8 mouse cellular contexts compared by ENCODE assay signal in the genomic region with DNA sequence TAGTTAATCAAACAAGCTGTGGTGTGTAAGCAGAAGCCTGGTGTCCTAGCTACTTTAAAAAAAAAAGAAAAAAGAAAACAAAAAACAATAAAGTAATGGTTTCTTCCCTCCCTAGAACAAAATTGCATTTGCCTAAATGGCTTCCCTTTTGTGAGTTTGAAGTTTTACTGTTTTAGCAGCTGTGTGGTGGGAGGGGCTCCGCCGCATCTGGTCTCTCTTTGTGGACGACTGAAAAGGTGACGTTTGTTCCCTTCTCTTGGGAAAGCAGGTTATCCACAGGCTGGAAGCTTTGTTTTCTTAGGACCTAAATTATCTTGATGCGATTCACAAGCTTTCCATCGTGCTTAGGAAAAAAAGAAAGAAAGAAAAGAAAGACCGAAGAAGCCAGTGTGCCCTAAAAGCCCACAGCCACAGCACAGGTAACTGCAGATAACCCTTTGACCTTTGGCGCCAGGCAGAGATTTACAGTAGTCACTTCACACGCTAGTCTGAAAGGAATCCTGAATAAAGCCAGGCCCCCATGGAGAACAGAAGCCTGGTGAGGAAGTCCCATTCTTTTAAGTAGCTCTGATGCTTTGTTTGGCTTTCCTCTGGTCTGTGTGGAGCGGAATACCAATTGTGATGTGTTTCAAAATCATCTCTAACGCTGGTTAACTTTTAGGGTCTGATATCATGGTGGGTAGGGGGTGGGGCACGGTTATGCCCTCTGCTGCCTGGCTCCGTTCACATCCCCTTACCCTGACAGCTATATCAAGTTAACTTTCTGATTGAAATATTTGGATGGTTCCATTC. TPM values are rescaled to one million over a fixed set of nuclear protein-coding genes. Genes with fewer than 3 reads are reported as not detected.
DNase-seq lines count a peak whose midpoint lies in the region; ATAC-seq and TF ChIP-seq lines count a peak whose summit lies in the region.

No protein-coding gene starts in this region.

- no peak for TF ChIP-seq CTCF in ES-Bruce4 (IDR thresholded peaks at IDR 0.05; ENCODE audit: low read depth, low read length)

- TF ChIP-seq POLR2A in ES-Bruce4 (IDR thresholded peaks at IDR 0.05; ENCODE audit: insufficient read depth, low read length) = no peak

- no peaks in the 10 kb centered on the region for H3K27me3 ChIP-seq in ES-Bruce4 (ENCODE audit: control insufficient read depth, insufficient read depth, low read length, poor library complexity, severe bottlenecking)
- no peaks in the 10 kb centered on the region for H3K27me3 ChIP-seq in heart, embryonic 13.5 days (replicated peaks)
- peaks cover 4% of the 10 kb centered on the region; the same call in 1 of the 2 replicates for H3K27me3 ChIP-seq in liver, embryonic 15.5 days

- peaks cover 4% of the 10 kb centered on the region for H3K4me1 ChIP-seq in ES-Bruce4 (ENCODE audit: control insufficient read depth, insufficient read depth, low read length)
- H3K4me1 ChIP-seq in heart, embryonic 13.5 days = peaks cover 37% of the 10 kb centered on the region
- no peaks in the 10 kb centered on the region for H3K4me1 ChIP-seq in liver, embryonic 15.5 days (replicated peaks)

- peak; percentile 88 for DNase-seq in ZHBTc4 (ENCODE audit: low read depth, low spot score)
- no peak for DNase-seq in ovary, postnatal 14 days (ENCODE audit: low spot score)
- DNase-seq in urinary bladder, adult 2 months (ENCODE audit: low spot score) = no peak
- DNase-seq in adrenal gland, adult 8-10 months = no peak
- DNase-seq in urinary bladder, postnatal 10 days (ENCODE audit: low spot score) = no peak

- no peak overlapping the region for H3K4me3 ChIP-seq in ES-Bruce4 (ENCODE audit: low read depth, low read length)
- peak overlapping the region; percentile 24; the same call in 1 of the 2 replicates for H3K4me3 ChIP-seq in heart, embryonic 13.5 days
- H3K4me3 ChIP-seq in liver, embryonic 15.5 days (replicated peaks) = no peak overlapping the region

- H3K36me3 ChIP-seq in ES-Bruce4 (ENCODE audit: control insufficient read depth, insufficient read depth, low read length, poor library complexity, severe bottlenecking) = no peaks in the 10 kb centered on the region
- H3K36me3 ChIP-seq in heart, embryonic 13.5 days = no peaks in the 10 kb centered on the region
- H3K36me3 ChIP-seq in liver, embryonic 15.5 days (replicated peaks) = no peaks in the 10 kb centered on the region

- no peak overlapping the region for H3K9ac ChIP-seq in ES-Bruce4 (ENCODE audit: low read depth, poor library complexity, severe bottlenecking)
- H3K9ac ChIP-seq in heart, embryonic 13.5 days = peak overlapping the region; percentile 69
- H3K9ac ChIP-seq in liver, embryonic 15.5 days = no peak overlapping the region

- H3K4me2 ChIP-seq in heart, embryonic 13.5 days = peak overlapping the region; percentile 59
- peak overlapping the region; percentile 40 for H3K4me2 ChIP-seq in liver, embryonic 15.5 days

- H3K27ac ChIP-seq in ES-Bruce4 (ENCODE audit: insufficient read depth, low read length) = peak overlapping the region; percentile 71
- H3K27ac ChIP-seq in heart, embryonic 13.5 days (replicated peaks) = peak overlapping the region; percentile 73
- no peak overlapping the region for H3K27ac ChIP-seq in liver, embryonic 15.5 days (replicated peaks)

- TF ChIP-seq EP300 in ES-Bruce4 (IDR thresholded peaks at IDR 0.05; ENCODE audit: insufficient read depth, low read depth, low read length) = 0 out of 2 replicates have a peak, but pooled peaks have one; percentile 32

- H3K9me3 ChIP-seq in ES-Bruce4 (replicated peaks; ENCODE audit: control insufficient read depth, insufficient read depth, low read length, poor library complexity, severe bottlenecking) = no peaks in the 10 kb centered on the region
- H3K9me3 ChIP-seq in heart, embryonic 13.5 days = no peaks in the 10 kb centered on the region
- no peaks in the 10 kb centered on the region for H3K9me3 ChIP-seq in liver, embryonic 15.5 days (replicated peaks)

- 18% methylated on average over 13 of the region's 13 CpGs for WGBS in heart, embryonic 13.5 days
- WGBS in liver, embryonic 15.5 days (ENCODE audit: insufficient replicate concordance) = 27% methylated on average over 13 of the region's 13 CpGs

- ATAC-seq in heart, embryonic 13.5 days (ENCODE audit: extremely low read depth, insufficient number of reproducible peaks, low FRiP score, low TSS enrichment) = no peak
- no peak for ATAC-seq in liver, embryonic 15.5 days (ENCODE audit: insufficient read depth)

RNA-seq across cellular contexts. Expression of gene Pygo1, which starts 53.7 kb away (rescaled TPM):
- 1.2 and 1.3 TPM in 2 replicates for polyA plus RNA-seq in ES-Bruce4 (2011; ENCODE audit: insufficient read depth, insufficient read length, low read depth, missing spikeins)
- polyA plus RNA-seq in heart, embryonic 13.5 days (2015; fragmentation: Nextera tagmentation; extraction: Ambion mirVana) = 1.8 and 2.0 TPM in 2 replicates
- polyA plus RNA-seq in liver, embryonic 15.5 days (2015; fragmentation: Nextera tagmentation; extraction: Ambion mirVana) = 0.10 and 0.12 TPM in 2 replicates
- 1.8 and 2.7 TPM in 2 replicates for polyA plus RNA-seq in urinary bladder, adult 2 months (2012; rRNA removed)
- total RNA-seq in adrenal gland, adult 8-10 months (2022) = 1 to 10 TPM; 4.8 to 8.4 (median 6.1) TPM
